Mouse (Mus musculus): ENCODE measurements around the gene Ndp.

Gene Ndp

GRCm38 (mm10) chrX:16911241-16911873 is at the start of gene Ndp:
Gene Ndp (minus strand): TSS chrX:16911774.
- no peak for DNase-seq

- no peak for DNase-seq
Observed at GRCm38 (mm10) chrX:16954767-16955166, 43.2 kb upstream of the Ndp start.

- no peak for DNase-seq
Observed at GRCm38 (mm10) chrX:16918006-16918405, 6.4 kb upstream of the Ndp start.

- DNase-seq: no peak
Observed at GRCm38 (mm10) chrX:16913118-16913517, 1.5 kb upstream of the Ndp start.

- no peak for DNase-seq
Observed at GRCm38 (mm10) chrX:16911911-16912310, 337 bp upstream of the Ndp start.

GRCm38 (mm10) chrX:16910211-16911095 is 1.1 kb downstream of the Ndp start:
- no peak for DNase-seq

GRCm38 (mm10) chrX:16908652-16909051 is 2.9 kb downstream of the Ndp start:
- DNase-seq: no peak

GRCm38 (mm10) chrX:16907554-16907953 is 4.0 kb downstream of the Ndp start:
- DNase-seq: no peak

- no peak for DNase-seq
Observed at GRCm38 (mm10) chrX:16894377-16895175, 17.0 kb downstream of the Ndp start.

GRCm38 (mm10) chrX:16867640-16868314 is 43.8 kb downstream of the Ndp start:
- DNase-seq: peak; percentile 6

- DNase-seq: peak; percentile 0
Observed at GRCm38 (mm10) chrX:16860244-16860643, 51.3 kb downstream of the Ndp start.

GRCm38 (mm10) chrX:16846034-16846433 is 65.5 kb downstream of the Ndp start:
- no peak for DNase-seq

- DNase-seq: no peak
Observed at GRCm38 (mm10) chrX:16841443-16841842, 70.1 kb downstream of the Ndp start.

- no peak for DNase-seq
Observed at GRCm38 (mm10) chrX:16837293-16837692, 74.3 kb downstream of the Ndp start.

GRCm38 (mm10) chrX:16836488-16837082 is 75.0 kb downstream of the Ndp start:
- DNase-seq: no peak
